Mouse (Mus musculus): Measurements from ENCODE around the gene Agbl4. TPM values are rescaled to one million over a fixed set of nuclear protein-coding genes. Genes with fewer than 3 reads are reported as not detected.

Agbl4 gene
- polyA plus RNA-seq, 1 experiment: not detected

DNA sequence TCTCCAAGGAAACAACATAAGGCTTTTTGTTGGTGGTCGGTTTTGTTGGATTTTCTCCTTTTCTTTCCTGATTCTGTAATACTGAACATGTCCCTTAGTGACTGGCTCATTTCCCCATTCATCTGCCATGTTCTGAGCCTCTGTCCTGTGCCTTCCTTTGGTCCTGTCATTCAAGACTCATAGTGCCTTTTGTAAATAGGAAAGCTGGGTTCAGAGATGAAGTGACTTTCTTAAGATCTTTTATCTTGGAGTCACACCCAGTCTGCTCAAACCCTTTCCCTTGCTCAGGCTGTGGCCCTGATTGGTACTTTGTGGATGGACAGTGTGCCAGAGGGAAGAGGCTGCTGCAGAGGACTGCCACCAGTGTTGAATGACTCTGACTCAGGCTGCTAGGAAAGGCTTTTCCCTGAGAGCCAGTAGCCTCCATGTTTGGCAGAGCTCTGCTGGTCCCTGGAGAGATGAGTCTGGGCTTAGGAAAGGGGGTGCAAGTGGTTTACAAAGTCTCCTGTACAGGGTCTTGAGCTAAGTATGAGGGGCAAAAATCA is 1047.2 kb downstream of the Agbl4 start:
- Histone ChIP-seq H3K9me3 (no peaks in the 10 kb centered on the region), H3K27me3 (replicated peaks) (no peaks in the 10 kb centered on the region), H3K4me1 (peaks cover 12% of the 10 kb centered on the region), H3K4me3 (replicated peaks) (no peak overlapping the region), H3K36me3 (replicated peaks; ENCODE audit: low read length) (no peaks in the 10 kb centered on the region)
- TF ChIP-seq GATA1 (IDR thresholded peaks at IDR 0.05; ENCODE audit: borderline replicate concordance, low read length) (no peak), FLI1 (IDR thresholded peaks at IDR 0.05; ENCODE audit: low read length) (no peak)

DNA sequence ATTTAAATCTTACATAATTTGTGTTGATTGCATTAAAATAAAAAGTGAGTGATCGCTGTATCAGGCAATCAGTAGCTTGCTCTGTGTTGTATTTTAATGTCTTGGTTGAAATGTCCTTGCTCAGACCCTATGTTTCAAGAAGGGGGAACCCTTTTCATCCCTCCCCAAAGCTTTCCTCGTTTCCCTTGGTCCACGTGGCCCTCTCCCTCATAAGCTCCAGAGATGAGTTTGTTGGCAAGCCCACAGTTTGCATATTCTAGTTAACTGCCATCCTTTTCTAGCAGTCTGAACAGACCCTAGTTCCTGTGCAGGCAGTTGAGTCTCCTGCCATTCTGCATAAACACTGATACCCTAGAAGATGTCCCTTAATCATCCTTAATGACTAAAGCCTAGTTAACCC is 1050.5 kb downstream of the Agbl4 start:
- Histone ChIP-seq H3K4me1 (peaks cover 3% of the 10 kb centered on the region), H3K36me3 (replicated peaks; ENCODE audit: low read length) (no peaks in the 10 kb centered on the region), H3K9me3 (no peaks in the 10 kb centered on the region), H3K27me3 (replicated peaks) (no peaks in the 10 kb centered on the region), H3K4me3 (replicated peaks) (no peak overlapping the region)
- no peak for TF ChIP-seq GATA1 (IDR thresholded peaks at IDR 0.05; ENCODE audit: borderline replicate concordance, low read length)
- no peak for TF ChIP-seq FLI1 (IDR thresholded peaks at IDR 0.05; ENCODE audit: low read length)

DNA sequence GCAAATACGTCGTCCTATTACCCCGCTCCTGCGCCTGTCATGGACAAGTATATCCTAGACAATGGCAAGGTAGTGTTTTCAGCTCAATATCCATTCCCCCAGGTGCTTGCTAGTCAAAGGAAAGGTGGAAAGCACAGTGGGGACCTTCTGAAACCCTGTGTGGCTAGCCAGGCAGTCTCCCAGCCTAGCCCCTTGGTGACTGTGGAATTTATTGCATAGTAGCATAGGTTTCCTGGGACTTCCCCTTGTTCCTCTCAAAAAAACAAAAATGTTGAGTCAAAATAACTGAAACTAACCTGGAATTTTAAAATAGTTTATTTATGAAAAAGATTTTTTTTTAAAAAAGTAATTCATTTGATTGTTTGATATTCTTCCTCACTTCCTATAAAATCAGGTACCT is 1051.1 kb downstream of the Agbl4 start:
- no peak for TF ChIP-seq FLI1 (IDR thresholded peaks at IDR 0.05; ENCODE audit: low read length)
- TF ChIP-seq GATA1 (IDR thresholded peaks at IDR 0.05; ENCODE audit: borderline replicate concordance, low read length): no peak
- no peaks in the 10 kb centered on the region for H3K4me1 ChIP-seq
- no peaks in the 10 kb centered on the region for H3K27me3 ChIP-seq (replicated peaks)
- no peaks in the 10 kb centered on the region for H3K36me3 ChIP-seq (replicated peaks; ENCODE audit: low read length)
- no peaks in the 10 kb centered on the region for H3K9me3 ChIP-seq
- H3K4me3 ChIP-seq (replicated peaks): no peak overlapping the region

DNA sequence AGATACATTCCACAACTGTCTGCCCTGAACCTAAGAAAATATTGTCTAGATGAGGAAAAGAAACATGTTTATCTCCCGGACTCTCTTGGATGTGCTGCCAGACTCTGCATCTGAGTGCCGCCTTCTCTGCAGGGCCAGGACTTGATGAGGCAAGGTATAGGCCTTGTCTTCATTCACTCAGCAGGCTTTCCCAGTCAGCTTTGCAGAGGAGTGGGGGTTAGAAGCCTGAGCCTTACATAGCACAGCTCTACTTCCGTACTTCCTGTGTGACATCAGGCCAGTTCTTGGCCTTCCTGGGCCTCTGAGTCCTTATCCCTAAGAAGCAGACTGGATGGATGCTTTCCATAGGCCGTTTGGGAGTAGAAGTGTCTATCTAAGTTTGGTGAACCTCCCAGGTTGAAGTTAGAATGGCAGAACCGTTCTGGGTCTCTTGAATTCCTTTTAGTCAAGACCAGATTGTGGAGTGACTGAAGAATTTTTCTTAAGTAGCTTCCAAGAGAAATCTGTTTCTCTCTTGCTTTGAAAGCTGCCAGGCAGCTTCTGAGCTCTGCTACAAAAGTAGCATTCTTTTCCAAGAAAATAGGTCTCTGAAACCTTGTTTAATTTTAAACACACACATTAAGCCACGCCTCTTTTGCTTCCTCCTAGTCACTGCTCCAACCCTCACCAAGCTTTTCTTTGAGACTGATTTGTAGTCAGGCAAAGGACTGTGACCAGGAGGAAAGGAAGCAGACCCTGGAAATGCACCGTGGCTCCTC is 1052.2 kb downstream of the Agbl4 start:
- no peak for TF ChIP-seq GATA1 (IDR thresholded peaks at IDR 0.05; ENCODE audit: borderline replicate concordance, low read length)
- no peak for TF ChIP-seq FLI1 (IDR thresholded peaks at IDR 0.05; ENCODE audit: low read length)
- Histone ChIP-seq H3K4me3 (replicated peaks) (no peak overlapping the region), H3K9me3 (peaks cover 6% of the 10 kb centered on the region; the same call in 1 of the 2 replicates), H3K36me3 (replicated peaks; ENCODE audit: low read length) (no peaks in the 10 kb centered on the region), H3K4me1 (no peaks in the 10 kb centered on the region), H3K27me3 (replicated peaks) (no peaks in the 10 kb centered on the region)

DNA sequence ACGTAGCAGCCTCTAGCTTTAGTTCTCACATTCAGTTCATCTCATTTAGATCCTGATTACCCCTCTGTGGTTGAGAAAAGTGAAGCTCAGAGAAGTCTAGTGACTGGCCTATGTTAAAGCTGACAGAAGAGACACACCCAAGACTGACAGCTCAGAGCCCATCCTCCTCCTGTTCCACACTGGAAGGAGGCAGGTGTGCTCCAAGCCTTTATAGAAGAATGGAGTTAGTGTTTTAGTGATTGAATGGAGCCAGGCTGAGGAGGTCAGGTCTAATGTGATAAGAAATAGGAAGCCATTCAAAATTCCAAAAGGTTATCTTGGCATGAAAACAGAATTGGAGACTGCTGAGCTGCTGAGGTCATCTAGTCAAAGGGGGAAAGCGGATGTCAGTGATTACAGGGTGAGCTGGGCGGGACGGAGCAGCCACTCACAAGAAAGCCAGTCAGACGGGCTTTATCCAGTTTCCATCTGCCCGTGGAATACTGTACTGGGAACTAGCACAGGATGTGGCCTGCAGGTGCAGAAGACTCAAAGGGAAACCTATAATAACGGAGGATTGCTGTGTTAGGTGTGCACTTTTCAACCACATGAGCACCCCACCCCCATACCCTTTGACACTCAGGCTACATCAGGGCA is 1053.9 kb downstream of the Agbl4 start:
- H3K4me1 ChIP-seq: no peaks in the 10 kb centered on the region
- no peak overlapping the region for H3K4me3 ChIP-seq (replicated peaks)
- no peak for TF ChIP-seq GATA1 (IDR thresholded peaks at IDR 0.05; ENCODE audit: borderline replicate concordance, low read length)
- TF ChIP-seq FLI1 (IDR thresholded peaks at IDR 0.05; ENCODE audit: low read length): no peak
- no peaks in the 10 kb centered on the region for H3K27me3 ChIP-seq (replicated peaks)
- H3K36me3 ChIP-seq (replicated peaks; ENCODE audit: low read length): no peaks in the 10 kb centered on the region
- peaks cover 7% of the 10 kb centered on the region; the same call in 1 of the 2 replicates for H3K9me3 ChIP-seq

DNA sequence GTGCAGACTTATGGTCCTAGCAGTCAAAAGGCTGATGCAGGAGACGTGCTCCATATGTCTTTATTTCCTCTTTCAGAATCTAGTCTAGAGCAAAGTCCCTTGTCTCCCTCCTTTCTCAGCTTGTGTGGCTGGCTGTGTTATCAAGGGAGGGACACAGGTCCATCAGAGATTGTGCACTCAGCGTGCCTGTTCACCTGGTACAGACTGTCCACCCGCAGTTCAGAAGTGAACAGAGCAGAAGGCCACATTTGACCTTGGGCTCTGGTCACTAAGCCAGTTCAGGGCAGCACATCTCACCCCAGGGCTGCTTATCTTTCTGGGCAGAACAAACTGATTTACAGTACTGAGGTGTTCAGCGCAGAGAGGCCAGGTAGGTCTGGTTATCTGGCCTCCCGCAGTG is 1054.7 kb downstream of the Agbl4 start:
- Histone ChIP-seq H3K4me3 (replicated peaks) (no peak overlapping the region), H3K36me3 (replicated peaks; ENCODE audit: low read length) (no peaks in the 10 kb centered on the region), H3K9me3 (peaks cover 7% of the 10 kb centered on the region; the same call in 1 of the 2 replicates)

DNA sequence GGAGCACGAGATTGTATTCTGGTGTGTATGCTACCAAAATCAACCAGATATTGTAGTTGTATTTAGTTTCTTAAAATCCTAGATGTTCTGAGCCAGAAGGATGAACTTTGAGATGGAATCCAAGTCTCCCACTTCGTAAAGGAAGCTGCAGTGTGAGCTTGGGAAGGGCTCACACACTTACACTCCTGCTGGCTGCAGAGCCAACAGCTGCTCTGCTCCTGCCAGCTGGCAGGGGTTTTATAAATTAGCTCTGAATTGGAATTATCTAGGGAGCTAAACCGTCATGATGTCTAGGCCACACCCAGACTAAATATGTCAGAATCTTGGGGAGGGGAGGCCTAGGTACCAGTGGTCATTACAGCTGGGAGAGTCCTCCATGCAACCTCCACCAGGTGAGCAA is 1055.8 kb downstream of the Agbl4 start:
- Histone ChIP-seq H3K4me1 (no peaks in the 10 kb centered on the region), H3K9me3 (peaks cover 8% of the 10 kb centered on the region; the same call in 1 of the 2 replicates)
- TF ChIP-seq GATA1 (IDR thresholded peaks at IDR 0.05; ENCODE audit: borderline replicate concordance, low read length) (no peak), FLI1 (IDR thresholded peaks at IDR 0.05; ENCODE audit: low read length) (no peak)

More for the DNA sequence above, 1054.7 kb downstream of the Agbl4 start:
- Histone ChIP-seq H3K27me3 (replicated peaks) (no peaks in the 10 kb centered on the region), H3K4me1 (no peaks in the 10 kb centered on the region)
- TF ChIP-seq FLI1 (IDR thresholded peaks at IDR 0.05; ENCODE audit: low read length): no peak
- TF ChIP-seq GATA1 (IDR thresholded peaks at IDR 0.05; ENCODE audit: borderline replicate concordance, low read length): no peak

DNA sequence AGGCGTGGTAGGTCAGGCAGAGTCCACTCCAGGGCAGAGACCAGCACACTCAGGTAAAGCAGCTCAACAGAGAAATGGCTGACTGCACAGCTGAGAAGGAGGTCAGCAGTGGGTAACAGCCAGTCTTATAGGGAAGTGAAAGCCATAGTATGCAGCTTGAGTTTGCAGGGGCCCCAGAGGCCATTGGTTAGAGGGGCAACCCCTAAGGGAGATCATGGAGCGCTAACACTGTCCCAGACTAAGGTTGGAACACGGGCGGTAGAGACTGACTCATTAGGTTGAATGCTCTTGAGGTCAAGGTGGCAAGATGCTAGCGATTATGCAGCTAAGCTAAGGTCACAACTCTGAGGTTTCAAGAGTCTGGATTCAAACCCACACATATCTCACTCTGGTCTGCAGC is 1058.2 kb downstream of the Agbl4 start:
- TF ChIP-seq GATA1 (IDR thresholded peaks at IDR 0.05; ENCODE audit: borderline replicate concordance, low read length) (no peak), FLI1 (IDR thresholded peaks at IDR 0.05; ENCODE audit: low read length) (no peak)
- Histone ChIP-seq H3K27me3 (replicated peaks) (no peaks in the 10 kb centered on the region), H3K9me3 (peaks cover 13% of the 10 kb centered on the region; the same call in 1 of the 2 replicates), H3K4me3 (replicated peaks) (no peak overlapping the region), H3K4me1 (no peaks in the 10 kb centered on the region), H3K36me3 (replicated peaks; ENCODE audit: low read length) (no peaks in the 10 kb centered on the region)

More for the DNA sequence above, 1055.8 kb downstream of the Agbl4 start:
- no peak overlapping the region for H3K4me3 ChIP-seq (replicated peaks)
- no peaks in the 10 kb centered on the region for H3K27me3 ChIP-seq (replicated peaks)
- no peaks in the 10 kb centered on the region for H3K36me3 ChIP-seq (replicated peaks; ENCODE audit: low read length)

DNA sequence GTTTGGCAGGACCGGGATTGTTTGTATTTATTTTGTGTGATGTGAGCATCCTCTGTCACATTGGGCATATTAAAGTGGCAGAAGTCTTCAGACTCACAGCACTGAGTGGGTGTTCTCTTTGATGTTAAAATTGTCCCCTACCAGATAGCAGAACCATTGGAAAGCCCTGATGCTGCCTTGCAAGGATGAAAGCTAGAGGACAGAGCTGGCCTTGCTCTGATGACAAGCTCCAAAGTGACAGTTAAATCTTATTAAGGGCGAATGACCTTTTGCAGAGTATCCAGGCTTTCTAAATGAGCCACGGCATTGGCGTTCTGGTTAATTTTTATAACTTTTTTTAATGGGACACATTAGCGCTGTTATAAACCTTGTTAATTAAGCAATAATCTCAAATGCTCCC is 1060.1 kb downstream of the Agbl4 start:
- Histone ChIP-seq H3K4me3 (replicated peaks) (no peak overlapping the region), H3K9me3 (peaks cover 16% of the 10 kb centered on the region; the same call in 1 of the 2 replicates), H3K4me1 (no peaks in the 10 kb centered on the region), H3K36me3 (replicated peaks; ENCODE audit: low read length) (no peaks in the 10 kb centered on the region), H3K27me3 (replicated peaks) (no peaks in the 10 kb centered on the region)
- no peak for TF ChIP-seq GATA1 (IDR thresholded peaks at IDR 0.05; ENCODE audit: borderline replicate concordance, low read length)
- no peak for TF ChIP-seq FLI1 (IDR thresholded peaks at IDR 0.05; ENCODE audit: low read length)

DNA sequence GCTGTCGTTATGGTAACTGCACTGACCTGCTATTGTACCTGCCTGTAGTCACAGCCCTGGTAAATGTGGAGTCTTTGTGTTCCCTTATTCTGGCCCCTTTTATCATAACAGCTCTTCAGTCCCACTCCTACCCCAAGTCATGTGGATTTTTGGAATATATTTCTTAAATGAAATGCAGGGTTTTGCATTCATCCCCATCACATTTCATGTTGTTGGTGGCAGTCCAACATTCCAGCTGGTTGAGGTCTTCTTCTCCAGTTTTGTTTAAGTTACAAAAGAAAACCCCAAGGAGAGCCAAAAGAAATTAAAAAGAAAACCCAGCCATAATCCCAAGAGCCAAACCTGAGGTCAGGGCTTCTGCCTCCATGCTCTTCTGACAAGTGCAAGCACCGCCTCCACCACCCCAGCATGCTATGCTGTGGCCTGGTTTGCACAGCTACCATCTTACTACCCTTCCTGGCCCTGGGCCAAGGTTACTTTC is 1069.9 kb downstream of the Agbl4 start:
- Histone ChIP-seq H3K36me3 (replicated peaks; ENCODE audit: low read length) (no peaks in the 10 kb centered on the region), H3K4me3 (replicated peaks) (no peak overlapping the region), H3K27me3 (replicated peaks) (no peaks in the 10 kb centered on the region), H3K9me3 (peaks cover 7% of the 10 kb centered on the region; the same call in 1 of the 2 replicates), H3K4me1 (no peaks in the 10 kb centered on the region)
- no peak for TF ChIP-seq FLI1 (IDR thresholded peaks at IDR 0.05; ENCODE audit: low read length)
- no peak for TF ChIP-seq GATA1 (IDR thresholded peaks at IDR 0.05; ENCODE audit: borderline replicate concordance, low read length)

Data from megakaryocyte, embryonic 14.5 days (primary cell).